Mouse (Mus musculus): ENCODE measurements around the gene Hist1h2af. TPM values are rescaled to one million over a fixed set of nuclear protein-coding genes. Genes with fewer than 3 reads are reported as not detected.
A peak's percentile ranks its signal among the peaks of the same experiment; 100 is the strongest.
"Not testable (repeated sequence)": the region's sequence is repeated elsewhere in the genome, so short reads cannot be mapped to it uniquely, and the experiment has no call there.

Gene Hist1h2af
- polyA plus RNA-seq (2015; fragmentation: Nextera tagmentation; extraction: Ambion mirVana): 2.8 and 6.7 TPM in 2 replicates

GRCm38 (mm10) chr13:23533560-23534367 is at the start of gene Hist1h2af:
TSS of gene Hist1h2af (plus strand) at chr13:23533906.
- under 1% methylated on average over 30 of the region's 53 CpGs for WGBS

GRCm38 (mm10) chr13:23485271-23485670 is 48.4 kb upstream of the Hist1h2af start:
- ATAC-seq (replicated peaks): no peak
- H3K27me3 ChIP-seq: no peaks in the 10 kb centered on the region
- no peak overlapping the region for H3K4me3 ChIP-seq
- H3K4me1 ChIP-seq: no peaks in the 10 kb centered on the region
- no peak overlapping the region for H3K9ac ChIP-seq (replicated peaks)
- H3K27ac ChIP-seq (replicated peaks): no peak overlapping the region
- H3K4me2 ChIP-seq (replicated peaks): no peak overlapping the region
- no peaks in the 10 kb centered on the region for H3K36me3 ChIP-seq
- H3K9me3 ChIP-seq: no peaks in the 10 kb centered on the region
- 46% methylated on average over 5 of the region's 5 CpGs for WGBS

More at GRCm38 (mm10) chr13:23533560-23534367, at the start of gene Hist1h2af:
- not testable (repeated sequence) for H3K9me3 ChIP-seq, H3K27me3 ChIP-seq, H3K36me3 ChIP-seq
- H3K27ac ChIP-seq (replicated peaks): peak within 1 kb of the TSS; percentile 99
- H3K9ac ChIP-seq (replicated peaks): peak within 1 kb of the TSS; percentile 46
- peaks cover 59% of the 10 kb centered on the region for H3K4me1 ChIP-seq
- ATAC-seq (replicated peaks): peak; percentile 42
- H3K4me3 ChIP-seq: peak within 1 kb of the TSS; percentile 58
- H3K4me2 ChIP-seq (replicated peaks): peak within 1 kb of the TSS; percentile 82

- no peaks in the 10 kb centered on the region for H3K27me3 ChIP-seq
- peak within 1 kb of the TSS; percentile 40; the same call in 1 of the 2 replicates for H3K9ac ChIP-seq (replicated peaks)
- H3K4me3 ChIP-seq: peak within 1 kb of the TSS; percentile 38
- ATAC-seq (replicated peaks): peak; percentile 99
- peak within 1 kb of the TSS; percentile 63 for H3K4me2 ChIP-seq (replicated peaks)
- no peak within 1 kb of the TSS for H3K27ac ChIP-seq (replicated peaks)
- WGBS: 9% methylated on average over 14 of the region's 14 CpGs
- H3K9me3 ChIP-seq: no peaks in the 10 kb centered on the region
- H3K4me1 ChIP-seq: peaks cover 6% of the 10 kb centered on the region
- no peaks in the 10 kb centered on the region for H3K36me3 ChIP-seq
These were observed 45.0 kb upstream of the Hist1h2af start, which contains the start of gene Btn2a2 for GRCm38 (mm10) chr13:23488400-23489322. TSS of gene Btn2a2 (minus strand) at chr13:23488857.

- no peak for ATAC-seq (replicated peaks)
- peaks cover 6% of the 10 kb centered on the region for H3K4me1 ChIP-seq
- WGBS: 38% methylated on average over 1 of the region's 1 CpGs
These were observed 42.8 kb upstream of the Hist1h2af start for GRCm38 (mm10) chr13:23490863-23491262.

GRCm38 (mm10) chr13:23491263-23491662 is 42.4 kb upstream of the Hist1h2af start:
- WGBS: 13% methylated on average over 1 of the region's 1 CpGs
- no peaks in the 10 kb centered on the region for H3K27me3 ChIP-seq

More at GRCm38 (mm10) chr13:23490863-23491262, 42.8 kb upstream of the Hist1h2af start:
- no peak overlapping the region for H3K4me2 ChIP-seq (replicated peaks)
- no peak overlapping the region for H3K27ac ChIP-seq (replicated peaks)
- no peak overlapping the region for H3K4me3 ChIP-seq
- H3K9me3 ChIP-seq: no peaks in the 10 kb centered on the region
- no peaks in the 10 kb centered on the region for H3K36me3 ChIP-seq
- H3K9ac ChIP-seq (replicated peaks): no peak overlapping the region
- no peaks in the 10 kb centered on the region for H3K27me3 ChIP-seq

GRCm38 (mm10) chr13:23491990-23492389 is 41.7 kb upstream of the Hist1h2af start:
- 2% methylated on average over 14 of the region's 14 CpGs for WGBS
- no peaks in the 10 kb centered on the region for H3K9me3 ChIP-seq
- 0 out of 2 replicates have a peak overlapping the region, but pooled peaks have one; percentile 29 for H3K9ac ChIP-seq (replicated peaks)
- H3K27ac ChIP-seq (replicated peaks): no peak overlapping the region
- ATAC-seq (replicated peaks): no peak
- H3K4me2 ChIP-seq (replicated peaks): peak overlapping the region; percentile 38
- H3K4me3 ChIP-seq: peak overlapping the region; percentile 28
- H3K27me3 ChIP-seq: no peaks in the 10 kb centered on the region
- no peaks in the 10 kb centered on the region for H3K36me3 ChIP-seq
- peaks cover 6% of the 10 kb centered on the region for H3K4me1 ChIP-seq

More at GRCm38 (mm10) chr13:23491263-23491662, 42.4 kb upstream of the Hist1h2af start:
- Histone ChIP-seq H3K4me2 (replicated peaks) (no peak overlapping the region), H3K4me3 (no peak overlapping the region), H3K27ac (replicated peaks) (no peak overlapping the region), H3K9ac (replicated peaks) (no peak overlapping the region), H3K9me3 (no peaks in the 10 kb centered on the region), H3K4me1 (peaks cover 6% of the 10 kb centered on the region), H3K36me3 (no peaks in the 10 kb centered on the region)
- ATAC-seq (replicated peaks): no peak

DNA sequence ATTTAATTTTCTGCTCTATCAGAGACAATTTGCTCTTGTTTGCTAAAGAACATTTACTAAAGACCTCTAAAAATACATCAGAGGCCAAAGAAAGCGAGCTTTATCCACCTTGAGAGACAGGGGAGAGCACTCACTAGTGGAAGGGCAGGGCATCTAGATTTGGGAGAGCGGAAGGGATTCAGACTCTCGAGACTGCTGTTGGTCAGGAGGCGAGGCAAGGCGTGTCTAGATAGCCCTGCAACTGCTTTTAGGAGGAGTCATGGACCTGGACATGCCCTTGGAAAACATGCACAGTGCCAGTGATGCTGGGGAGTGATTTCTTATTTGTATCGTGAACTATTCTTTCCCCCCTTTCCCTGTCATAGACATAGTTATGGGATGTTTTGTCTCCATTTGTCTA is 38.2 kb upstream of the Hist1h2af start:
- Histone ChIP-seq H3K9me3 (no peaks in the 10 kb centered on the region), H3K4me1 (peaks cover 11% of the 10 kb centered on the region), H3K4me3 (no peak overlapping the region), H3K9ac (replicated peaks) (no peak overlapping the region), H3K4me2 (replicated peaks) (no peak overlapping the region), H3K36me3 (no peaks in the 10 kb centered on the region), H3K27me3 (no peaks in the 10 kb centered on the region), H3K27ac (replicated peaks) (no peak overlapping the region)
- no peak for ATAC-seq (replicated peaks)
- WGBS: 74% methylated on average over 6 of the region's 6 CpGs

DNA sequence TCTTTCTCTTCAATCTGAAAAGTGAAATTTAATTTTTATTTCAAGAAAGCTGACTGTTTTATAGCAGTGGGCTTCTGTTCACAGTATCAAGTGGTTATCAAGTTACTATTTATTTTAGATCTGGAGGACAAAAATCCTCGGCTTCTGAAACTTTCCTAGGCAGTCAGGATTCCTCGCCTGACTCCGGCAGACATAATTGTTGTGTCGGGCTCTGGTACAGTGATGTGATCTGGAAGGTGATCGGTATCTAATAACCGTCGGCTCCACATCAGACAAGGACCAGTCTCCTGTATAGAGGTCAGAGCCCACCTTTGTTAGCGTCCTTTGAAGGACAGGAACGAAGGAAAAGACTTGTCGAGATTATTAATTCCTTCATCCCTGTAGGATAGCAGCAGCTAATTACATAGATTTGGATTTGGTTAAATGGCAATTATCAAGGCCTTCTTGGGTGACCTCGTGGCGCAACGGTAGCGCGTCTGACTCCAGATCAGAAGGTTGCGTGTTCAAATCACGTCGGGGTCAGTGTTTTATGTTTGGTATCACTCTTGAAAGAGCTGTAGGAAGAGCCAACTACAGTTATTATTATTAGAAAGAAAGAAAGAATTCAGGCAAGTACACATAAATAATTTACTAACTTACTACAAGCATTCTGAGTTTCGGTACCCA is 35.9 kb upstream of the Hist1h2af start:
- 6% methylated on average over 19 of the region's 19 CpGs for WGBS
- no peak overlapping the region for H3K27ac ChIP-seq (replicated peaks)
- peaks cover 4% of the 10 kb centered on the region; the same call in 1 of the 2 replicates for H3K4me1 ChIP-seq
- H3K36me3 ChIP-seq: no peaks in the 10 kb centered on the region
- H3K4me2 ChIP-seq (replicated peaks): peak overlapping the region; percentile 31
- peak overlapping the region; percentile 22 for H3K4me3 ChIP-seq
- H3K9me3 ChIP-seq: no peaks in the 10 kb centered on the region
- no peaks in the 10 kb centered on the region for H3K27me3 ChIP-seq
- no peak overlapping the region for H3K9ac ChIP-seq (replicated peaks)
- ATAC-seq (replicated peaks): no peak

DNA sequence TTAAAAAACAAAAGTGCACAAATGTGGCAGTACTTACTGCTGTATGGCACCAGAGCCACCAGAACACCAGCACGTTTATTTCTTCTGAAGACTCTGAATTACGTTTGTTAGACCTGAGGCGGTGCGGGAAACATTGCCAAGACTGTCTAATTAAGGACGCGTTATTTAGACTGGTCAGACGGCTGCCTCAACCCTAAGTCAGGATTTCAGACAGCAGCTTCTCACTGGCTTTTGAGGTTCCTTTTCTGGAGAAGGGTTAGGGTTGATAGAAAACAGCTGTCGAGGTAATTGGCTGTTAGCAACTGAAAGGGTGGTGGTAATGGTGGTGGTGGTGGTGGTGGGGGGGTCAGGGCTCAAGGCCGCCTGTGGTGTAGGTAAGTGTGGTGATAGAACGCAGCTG is 35.1 kb upstream of the Hist1h2af start:
- Histone ChIP-seq H3K4me3 (peak overlapping the region; percentile 22; the same call in 1 of the 2 replicates), H3K4me2 (replicated peaks) (peak overlapping the region; percentile 31), H3K4me1 (peaks cover 4% of the 10 kb centered on the region; the same call in 1 of the 2 replicates), H3K9ac (replicated peaks) (no peak overlapping the region), H3K36me3 (no peaks in the 10 kb centered on the region), H3K27me3 (no peaks in the 10 kb centered on the region), H3K27ac (replicated peaks) (no peak overlapping the region), H3K9me3 (no peaks in the 10 kb centered on the region)
- WGBS: 3% methylated on average over 10 of the region's 10 CpGs
- ATAC-seq (replicated peaks): no peak

- no peaks in the 10 kb centered on the region for H3K27me3 ChIP-seq
- WGBS: 13% methylated on average over 7 of the region's 7 CpGs
- H3K9me3 ChIP-seq: no peaks in the 10 kb centered on the region
- H3K27ac ChIP-seq (replicated peaks): no peak overlapping the region
- no peak overlapping the region for H3K4me2 ChIP-seq (replicated peaks)
- no peak overlapping the region for H3K4me3 ChIP-seq
- peaks cover 4% of the 10 kb centered on the region; the same call in 1 of the 2 replicates for H3K4me1 ChIP-seq
- no peaks in the 10 kb centered on the region for H3K36me3 ChIP-seq
- no peak for ATAC-seq (replicated peaks)
- H3K9ac ChIP-seq (replicated peaks): no peak overlapping the region
These were observed 33.8 kb upstream of the Hist1h2af start for GRCm38 (mm10) chr13:23499943-23500342.

- Histone ChIP-seq H3K9me3 (no peaks in the 10 kb centered on the region), H3K36me3 (no peaks in the 10 kb centered on the region), H3K4me3 (no peak overlapping the region), H3K4me1 (peaks cover 4% of the 10 kb centered on the region; the same call in 1 of the 2 replicates), H3K4me2 (replicated peaks) (no peak overlapping the region), H3K27me3 (no peaks in the 10 kb centered on the region), H3K27ac (replicated peaks) (no peak overlapping the region), H3K9ac (replicated peaks) (no peak overlapping the region)
- 0 out of 2 replicates have a peak, but pooled peaks have one; percentile 6 for ATAC-seq (replicated peaks)
- 2% methylated on average over 17 of the region's 17 CpGs for WGBS
These were observed 33.1 kb upstream of the Hist1h2af start for GRCm38 (mm10) chr13:23500424-23501200.
